Mouse (Mus musculus) embryo, embryonic 9.5 days (tissue): Measurements from ENCODE around the gene Slc24a2.
A peak's percentile ranks its signal among the peaks of the same experiment; 100 is the strongest.

Experiments used
- DNase-seq: peaks from one replicate; pipeline ENCODE4 v3.0.0-alpha.2; 2017; ENCODE audit errors: extremely low spot score

Slc24a2 gene

DNA sequence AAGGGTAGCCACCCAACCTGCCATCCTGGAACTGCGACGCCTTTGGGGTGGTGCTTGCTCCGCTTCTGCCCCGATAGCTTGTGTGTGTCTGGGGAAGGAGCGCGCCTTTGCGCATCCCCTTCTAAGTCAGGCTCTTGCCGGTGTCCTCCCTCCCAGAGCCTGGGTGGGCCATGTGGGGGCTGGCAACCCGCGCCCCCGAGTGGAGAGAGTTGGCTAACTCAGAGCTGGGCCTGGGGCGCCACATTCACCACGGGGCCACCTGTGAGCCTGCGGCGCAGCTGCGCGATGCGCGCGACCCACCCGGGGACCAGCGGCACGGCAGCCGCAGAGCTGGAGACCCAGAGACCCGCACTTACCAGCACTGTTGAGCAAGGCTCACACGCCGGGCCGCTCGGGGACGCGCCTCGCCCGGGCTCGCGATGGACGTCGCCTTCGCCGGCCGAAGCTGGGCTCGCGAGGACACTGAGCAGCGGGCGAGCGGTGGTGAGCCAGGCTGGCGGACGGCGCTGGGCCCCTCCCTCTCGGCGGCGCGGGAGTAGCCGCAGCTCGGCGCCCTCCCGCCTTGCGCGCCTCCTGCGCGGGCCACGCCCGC is at the start of gene Slc24a2:
Gene Slc24a2 (minus strand): TSS at position 518 of the 592 bp plus-strand sequence.
- DNase-seq = peak; percentile 81

DNA sequence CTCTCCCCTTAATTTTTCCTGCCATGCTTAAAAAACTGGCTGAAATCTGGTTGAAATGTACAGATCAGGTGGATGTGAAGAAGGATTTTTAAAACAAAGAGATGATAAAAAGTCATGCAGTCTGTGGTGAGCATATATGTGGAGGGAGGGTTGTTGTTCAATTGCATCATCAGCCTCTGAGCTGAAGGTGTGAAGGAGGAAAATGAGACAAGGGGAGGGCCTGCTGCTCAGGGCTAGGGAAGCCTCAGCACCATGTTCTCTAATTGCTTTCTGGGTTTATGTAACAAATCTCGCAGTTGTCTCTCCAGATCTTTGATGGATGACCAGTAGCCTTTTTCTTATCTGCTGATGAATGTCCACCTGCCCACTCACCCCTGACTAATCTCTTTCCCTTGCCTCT is 44.5 kb upstream of the Slc24a2 start:
- DNase-seq = no peak

DNA sequence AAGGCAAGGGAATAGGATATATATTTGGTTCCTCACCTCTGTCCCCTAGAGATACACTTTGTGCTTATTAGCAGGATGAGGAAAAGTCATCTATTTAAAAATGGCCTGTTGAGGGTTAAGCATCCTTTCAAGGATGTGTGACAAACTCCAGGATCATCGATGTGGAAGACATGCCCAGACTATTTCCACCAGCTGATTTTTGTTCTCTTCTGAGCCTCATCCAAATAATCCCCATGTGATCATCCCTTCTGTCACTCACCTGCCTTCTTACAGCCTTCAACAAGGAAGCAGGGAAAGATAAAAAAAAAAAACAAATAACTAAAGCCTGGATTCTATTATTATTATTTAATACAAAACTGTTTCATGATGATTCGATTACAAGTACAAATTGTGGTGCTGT is 44.0 kb upstream of the Slc24a2 start:
- DNase-seq = no peak

DNA sequence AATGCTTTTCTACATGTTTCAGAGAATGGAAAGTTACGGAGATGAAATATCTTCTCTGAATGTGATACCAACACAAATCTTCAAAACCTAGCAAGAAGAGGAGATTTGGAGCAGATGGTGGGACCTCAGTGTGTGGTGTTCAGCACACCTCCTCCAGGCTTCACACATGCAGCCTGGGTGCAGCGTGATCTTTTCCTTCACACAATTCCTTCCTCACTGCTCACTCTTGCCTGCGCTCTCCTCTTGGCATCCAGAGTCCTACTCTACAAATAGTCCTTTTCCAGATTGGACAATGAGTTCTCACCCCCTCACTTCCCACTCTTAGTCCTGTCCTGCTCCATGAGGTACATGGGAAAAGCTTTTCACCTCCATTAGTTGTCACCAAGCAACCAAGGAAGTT is 43.2 kb upstream of the Slc24a2 start:
- no peak for DNase-seq

DNA sequence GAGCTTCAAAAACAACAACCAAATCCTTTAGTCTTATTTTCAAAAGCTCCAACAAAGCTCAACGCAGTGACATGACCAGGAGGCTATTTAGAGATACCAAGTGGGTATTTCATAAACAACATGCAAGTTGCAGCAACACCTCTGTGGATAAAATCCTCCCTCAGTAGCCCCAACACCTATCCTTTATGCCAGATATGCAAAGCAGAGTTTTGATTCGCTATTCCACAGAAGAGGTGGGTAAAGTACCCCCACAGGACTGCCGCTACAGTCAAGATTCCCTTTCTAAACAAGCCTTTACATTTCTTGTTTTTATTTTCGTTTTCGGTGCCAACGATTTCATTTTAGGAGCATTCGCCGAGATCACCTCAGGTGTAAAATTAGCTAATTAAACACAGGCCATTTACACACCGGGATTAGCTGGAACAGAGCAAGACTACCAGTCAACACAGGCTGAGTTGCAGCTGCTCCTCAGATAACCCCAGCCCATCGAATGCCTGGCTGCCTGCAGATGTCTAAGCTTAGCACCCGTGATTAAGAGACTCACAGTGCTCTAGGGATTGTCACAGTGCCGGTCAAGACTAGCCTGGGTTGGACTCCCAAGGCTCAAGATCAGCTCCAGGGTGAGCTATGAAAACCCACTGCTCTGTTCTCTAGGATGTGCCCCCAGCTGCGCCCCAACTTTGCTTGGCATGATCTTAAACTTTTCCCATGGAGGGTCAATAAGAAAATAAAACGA is 885 bp downstream of the Slc24a2 start:
- peak; percentile 3 for DNase-seq

DNA sequence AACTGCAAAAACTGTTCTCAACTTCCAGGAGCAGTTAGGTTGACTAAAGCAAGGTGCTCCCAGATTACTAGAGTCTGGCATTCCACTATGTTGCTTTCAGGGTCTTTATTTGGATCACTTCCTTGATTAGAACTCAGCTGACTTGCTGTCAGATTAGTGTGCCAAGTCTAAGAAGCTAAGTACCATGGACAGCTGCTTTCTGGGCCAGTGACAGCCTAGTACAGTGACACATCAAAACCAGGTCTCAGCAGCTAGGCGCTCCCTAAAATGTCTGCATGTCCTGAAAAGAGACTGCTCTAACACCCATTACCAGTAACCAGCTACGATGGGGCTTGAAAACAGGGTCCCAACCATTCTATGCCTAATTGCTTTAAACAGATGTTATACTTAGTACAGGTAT is 8.7 kb downstream of the Slc24a2 start:
- peak; percentile 24 for DNase-seq

DNA sequence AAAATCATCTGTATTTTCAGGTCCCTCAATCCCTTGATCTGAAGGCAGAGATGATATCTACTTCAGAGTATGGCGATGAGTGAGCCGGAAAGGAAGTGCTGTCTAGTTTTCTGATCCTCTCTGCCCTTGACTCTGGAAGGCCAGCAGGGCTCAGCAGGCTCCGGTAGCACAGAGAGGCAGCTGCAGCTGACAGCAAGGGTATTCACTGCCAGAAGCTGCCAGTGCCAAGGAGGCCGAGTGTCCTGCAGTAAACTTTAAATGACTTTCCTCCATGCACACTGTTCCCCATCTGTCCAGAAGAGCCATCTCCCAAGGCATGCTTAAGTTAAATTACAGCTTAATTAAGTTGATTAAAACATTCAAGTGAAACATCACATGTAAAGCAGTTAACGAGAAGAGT is 12.1 kb downstream of the Slc24a2 start:
- no peak for DNase-seq

DNA sequence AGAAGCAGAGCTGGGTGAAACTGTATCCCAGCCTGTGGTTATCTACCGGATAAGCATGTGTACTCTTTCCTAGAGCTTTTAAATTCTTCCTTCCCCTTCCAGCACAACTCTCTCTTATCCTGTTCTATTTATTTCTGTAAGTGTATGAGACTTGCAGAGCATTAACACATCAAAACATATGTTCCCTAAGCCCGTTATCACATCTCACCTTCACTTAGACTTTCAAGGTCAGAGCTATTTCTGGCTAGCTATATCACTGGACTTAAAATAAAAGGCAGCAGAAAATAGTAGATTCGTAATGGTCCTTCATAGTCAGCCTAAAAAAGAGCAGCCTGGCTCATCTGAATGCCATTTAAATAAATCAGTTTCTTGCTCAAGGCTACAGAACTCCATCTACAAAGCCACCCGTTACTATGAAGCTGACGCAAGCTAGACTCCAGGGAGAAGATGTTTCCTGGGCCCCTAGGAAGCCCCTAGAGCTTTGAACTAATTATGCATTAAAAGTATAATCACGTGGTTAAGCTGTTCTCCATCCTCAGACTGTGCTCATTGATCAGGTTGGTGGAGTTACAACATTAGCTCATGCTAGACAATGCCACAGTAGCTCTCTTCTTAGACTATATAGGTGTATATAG is 18.8 kb downstream of the Slc24a2 start:
- no peak for DNase-seq

DNA sequence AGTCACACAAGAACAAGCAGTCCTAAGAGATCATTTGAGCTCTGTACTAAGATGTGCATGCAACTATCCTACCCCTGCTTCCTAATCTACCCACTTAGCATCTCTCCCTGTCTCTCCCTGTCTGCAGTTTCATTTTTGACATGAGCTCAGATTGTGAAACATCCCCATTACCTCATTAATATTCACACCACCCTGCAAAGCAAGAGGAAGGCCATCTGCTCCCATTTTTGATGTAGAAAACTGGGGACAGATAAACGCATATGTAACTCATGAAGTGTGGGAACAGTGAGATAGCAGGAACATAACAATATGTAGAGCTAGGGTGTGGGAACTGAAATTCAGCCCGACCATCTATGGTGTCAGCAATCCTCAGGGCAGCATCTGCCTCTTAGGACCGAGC is 19.7 kb downstream of the Slc24a2 start:
- no peak for DNase-seq

DNA sequence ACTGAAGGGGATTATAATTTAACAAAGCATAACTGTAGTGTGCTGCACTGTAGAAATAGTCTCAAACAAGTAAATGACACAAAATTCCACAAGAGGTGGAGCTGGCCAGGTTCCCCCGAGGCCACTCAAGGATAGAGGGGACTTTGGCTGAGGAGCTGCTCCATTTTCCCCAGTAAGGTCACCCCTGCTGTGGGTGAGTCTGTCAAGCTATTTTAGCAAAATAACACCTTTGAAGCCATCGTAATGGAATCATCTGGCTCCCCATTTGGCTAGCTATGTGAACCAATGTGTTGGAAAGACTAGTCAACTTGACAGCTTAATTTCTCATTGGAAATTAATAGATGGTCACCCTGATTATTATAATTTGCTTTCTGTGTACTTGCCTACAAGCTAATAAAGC is 28.2 kb downstream of the Slc24a2 start:
- no peak for DNase-seq

DNA sequence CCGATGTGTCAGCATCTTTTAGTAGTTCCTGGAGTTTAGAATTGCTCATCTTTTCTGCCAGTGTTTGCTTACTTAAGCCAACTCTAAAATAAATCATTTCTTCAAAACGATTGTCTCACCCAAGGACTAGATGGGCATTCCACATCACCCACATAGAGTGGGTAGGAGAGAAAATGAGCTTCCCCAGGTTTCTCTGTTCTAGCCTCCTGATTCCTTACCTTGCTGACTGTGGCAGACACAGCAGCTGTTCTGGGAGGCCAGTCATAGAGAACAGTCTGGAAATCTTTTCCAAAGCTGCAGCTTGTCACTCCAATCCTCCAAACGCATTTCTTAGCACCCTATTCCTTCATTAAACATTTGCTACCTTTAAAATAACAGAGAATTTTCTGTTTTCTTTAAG is 29.0 kb downstream of the Slc24a2 start:
- DNase-seq = no peak

DNA sequence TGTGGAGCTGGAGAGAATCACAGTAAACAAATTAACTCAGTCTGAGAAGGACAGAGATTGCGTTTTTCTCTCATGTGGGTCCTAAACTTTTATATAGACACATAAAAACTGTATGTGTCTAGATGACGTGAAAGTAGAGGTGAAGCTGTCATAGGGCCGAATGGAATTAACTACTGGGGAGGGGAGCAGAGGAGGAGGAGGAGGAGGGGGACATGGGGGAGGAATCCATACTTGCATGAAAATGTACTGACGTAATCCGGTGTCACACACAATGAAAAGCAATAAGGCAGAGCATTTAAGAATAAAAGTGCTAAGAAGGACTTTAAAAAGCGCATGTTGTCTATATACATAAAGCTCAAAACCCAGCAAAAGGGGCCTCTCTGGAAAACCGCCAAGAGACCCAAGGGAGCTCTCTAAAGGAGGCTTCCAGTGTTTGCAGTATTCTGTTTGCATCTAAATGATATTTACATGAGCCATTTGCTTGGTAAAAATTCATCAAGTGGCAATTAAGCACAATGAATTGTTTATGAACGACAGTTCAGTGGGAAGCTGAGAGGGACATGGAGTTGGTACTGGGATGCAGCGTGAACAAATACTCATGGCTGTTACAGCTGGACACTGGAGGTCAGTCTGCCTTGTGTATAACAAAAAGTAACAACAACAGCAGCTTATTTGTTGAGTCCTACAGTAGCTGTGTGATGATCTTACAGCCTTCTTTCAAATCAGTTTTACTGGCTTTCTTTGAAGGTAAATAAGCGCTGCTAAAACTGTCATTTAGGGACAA is 45.9 kb downstream of the Slc24a2 start:
- no peak for DNase-seq

DNA sequence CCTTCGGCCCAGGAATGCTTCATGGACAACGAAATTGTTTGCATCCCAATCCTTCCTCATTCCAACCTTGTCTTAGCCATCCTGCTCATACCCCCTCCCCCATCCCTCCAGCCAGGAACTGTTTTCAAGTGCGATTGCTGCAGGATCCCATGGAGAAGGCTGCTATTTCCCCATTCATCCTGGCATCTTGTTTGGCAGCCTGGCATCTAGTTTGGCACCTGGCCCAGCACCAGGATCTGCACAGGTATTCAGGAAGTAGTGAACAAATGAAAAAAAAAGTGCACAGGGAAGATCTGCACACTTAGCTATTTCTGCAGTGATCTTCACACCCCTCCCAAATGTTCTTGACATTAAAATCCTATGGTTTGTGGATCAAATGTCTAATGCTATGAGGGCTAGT is 53.2 kb downstream of the Slc24a2 start:
- no peak for DNase-seq

DNA sequence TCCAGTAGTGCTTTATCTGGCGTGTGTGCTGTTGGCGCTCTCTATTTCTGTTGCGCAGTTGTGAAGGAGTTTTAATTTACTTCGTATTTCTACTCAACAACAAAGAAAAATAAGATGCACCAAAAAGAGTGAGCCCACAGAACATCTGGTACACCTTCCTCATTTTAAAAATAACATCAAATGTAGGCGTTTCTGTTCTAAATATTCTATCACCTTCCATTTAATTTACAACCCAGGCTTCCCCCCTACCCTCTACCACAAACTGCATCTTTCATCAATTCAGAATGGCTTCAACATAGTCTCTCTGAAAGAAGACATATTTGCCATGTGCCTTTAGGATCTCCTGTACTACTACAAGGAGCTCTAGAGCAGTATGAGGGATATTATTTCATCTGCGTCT is 66.3 kb downstream of the Slc24a2 start:
- no peak for DNase-seq

DNA sequence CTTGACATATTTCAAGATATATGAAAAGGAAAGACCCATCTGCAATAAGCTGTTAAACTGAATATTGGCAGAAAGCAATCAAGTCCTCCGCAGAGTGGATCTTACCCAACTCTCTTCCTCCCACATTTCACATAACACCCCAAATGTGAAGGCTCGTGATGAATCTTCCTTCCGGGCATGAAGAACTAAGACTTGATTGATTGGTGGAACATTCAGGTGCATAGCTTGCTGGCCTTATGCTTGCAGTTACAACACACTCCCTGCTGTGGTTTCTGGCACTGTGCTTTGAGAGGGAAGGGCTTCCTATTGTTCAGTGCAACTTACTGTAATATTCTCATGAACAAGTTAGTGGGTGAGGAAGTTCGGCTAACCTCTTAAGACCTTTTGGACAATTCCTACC is 72.2 kb downstream of the Slc24a2 start:
- no peak for DNase-seq

DNA sequence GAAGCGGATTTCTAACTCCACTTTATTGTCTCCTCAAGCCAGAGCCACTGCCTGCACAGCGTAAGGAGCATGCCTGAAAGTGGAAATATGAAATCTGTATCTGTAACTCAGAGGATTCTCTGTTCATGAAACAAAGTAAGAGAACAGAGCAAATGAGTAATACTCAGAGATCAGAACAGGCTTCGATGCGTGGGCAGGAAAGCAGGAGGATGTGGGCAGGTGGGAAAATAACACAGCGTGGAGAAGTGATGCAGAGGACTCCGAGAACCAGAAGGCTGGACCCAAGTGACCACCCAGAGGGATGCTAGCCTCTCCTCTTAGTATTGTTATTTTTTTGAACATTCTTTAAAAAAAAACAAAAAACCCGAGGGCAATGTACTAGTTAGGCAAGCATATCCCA is 78.3 kb downstream of the Slc24a2 start:
- no peak for DNase-seq

DNA sequence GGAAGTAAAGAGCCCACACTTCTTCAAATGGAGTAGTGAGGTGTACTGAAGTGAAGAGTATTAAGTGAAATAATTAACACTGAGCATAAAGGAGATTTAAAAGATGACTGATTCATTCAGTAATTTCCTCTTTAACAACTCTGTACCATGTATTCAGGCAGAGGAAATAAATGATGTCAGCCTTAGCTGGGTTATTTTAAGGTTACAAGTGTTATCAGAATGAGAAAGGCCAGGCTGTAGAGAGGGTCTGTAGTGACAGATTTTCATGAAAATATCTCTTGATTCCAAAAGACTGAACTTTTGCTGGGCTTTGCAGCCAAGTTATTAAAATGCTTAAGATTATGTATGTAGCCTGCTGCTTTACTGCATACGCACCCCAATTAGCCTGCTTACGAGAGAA is 80.7 kb downstream of the Slc24a2 start:
- no peak for DNase-seq

DNA sequence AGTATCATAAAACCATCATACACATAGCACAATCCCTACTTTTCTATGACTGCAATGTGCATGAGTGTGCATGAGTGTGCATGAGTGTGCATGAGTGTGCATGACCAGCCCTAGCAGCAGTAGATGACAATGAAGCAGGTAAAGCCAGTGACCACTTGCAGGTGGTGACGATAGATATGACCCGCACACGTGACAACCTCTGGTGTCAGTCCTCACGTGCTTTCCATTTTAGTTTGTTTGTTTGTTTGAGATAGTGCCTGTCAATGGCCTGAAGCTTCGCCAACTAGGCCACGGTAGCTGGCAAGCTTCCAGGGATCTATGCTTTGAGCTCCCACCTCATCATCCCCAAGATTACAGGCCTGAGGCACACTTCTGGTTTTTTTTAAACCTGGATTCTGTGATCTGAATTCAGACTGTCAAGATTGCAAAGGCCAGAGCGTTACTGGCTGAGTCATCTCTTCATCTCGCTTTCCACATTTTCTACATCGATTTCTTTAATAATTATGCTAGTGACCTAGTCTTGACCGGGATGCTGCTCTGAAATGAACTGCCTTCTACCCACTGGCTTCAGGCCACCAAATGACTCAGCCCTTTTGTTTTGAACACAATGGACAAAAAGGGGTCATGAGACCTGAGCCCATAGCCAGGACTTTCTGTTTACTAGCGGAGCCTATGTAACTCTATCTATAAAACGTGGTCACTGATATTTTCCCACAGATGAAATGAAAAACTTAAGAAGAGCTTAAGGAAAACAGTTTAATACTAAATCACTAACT is 88.5 kb downstream of the Slc24a2 start:
- no peak for DNase-seq

DNA sequence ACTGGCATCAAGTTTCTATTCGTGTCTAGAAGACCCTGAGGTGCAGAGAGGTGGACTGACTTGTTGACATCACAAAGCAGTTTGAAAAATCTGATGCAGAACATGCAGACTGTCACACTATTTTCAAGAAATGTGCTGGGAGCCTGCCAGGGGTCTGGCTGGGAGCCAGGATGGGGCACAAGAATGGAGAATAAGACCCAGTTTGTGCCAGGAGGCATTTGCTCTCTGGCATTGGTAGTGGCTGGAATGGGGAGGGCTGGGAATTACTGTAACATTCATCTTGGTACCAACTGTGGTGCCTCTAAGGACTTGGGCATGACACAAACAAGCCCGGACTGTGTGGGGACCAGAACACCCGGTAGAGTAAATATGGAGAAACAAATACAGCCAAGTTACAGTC is 89.4 kb downstream of the Slc24a2 start:
- DNase-seq = no peak

DNA sequence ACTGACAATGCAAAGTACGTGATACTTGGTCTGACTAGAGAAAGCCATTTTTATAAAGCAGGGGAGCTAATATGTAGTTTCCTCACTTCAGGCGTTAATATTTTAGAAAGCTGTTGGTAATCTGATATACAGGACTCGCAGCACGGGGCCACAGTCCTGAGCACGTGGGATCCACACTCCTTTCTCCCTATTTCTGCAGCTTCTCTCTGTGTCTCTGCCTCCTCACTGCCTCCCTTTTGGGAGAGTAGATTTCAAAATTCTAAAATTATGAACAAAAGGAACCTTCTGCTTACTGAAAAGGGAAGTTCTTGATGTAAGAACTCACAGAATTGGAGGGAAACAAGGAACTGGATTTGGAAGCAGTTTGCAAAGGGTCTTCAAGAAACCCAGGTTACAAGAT is 97.8 kb downstream of the Slc24a2 start:
- no peak for DNase-seq

DNA sequence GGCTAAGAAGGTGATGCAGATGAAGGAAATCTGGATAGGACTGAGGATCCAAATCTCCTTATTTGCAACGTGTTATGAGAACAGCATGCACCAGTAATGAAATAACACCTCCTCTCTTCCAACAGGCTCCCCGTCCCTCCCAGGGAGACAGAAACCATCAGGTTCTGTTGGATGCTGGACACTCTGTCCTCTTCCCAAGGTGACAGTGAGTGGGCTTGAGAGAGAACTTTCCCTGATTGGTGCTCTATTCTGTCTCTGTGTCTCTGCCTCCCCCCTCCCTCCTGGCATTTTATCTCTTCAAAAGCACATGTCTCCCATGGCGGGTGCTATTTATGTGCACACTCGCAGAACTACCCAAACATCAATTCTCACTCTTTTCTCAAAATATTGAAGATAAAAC is 103.5 kb downstream of the Slc24a2 start:
- DNase-seq = no peak

DNA sequence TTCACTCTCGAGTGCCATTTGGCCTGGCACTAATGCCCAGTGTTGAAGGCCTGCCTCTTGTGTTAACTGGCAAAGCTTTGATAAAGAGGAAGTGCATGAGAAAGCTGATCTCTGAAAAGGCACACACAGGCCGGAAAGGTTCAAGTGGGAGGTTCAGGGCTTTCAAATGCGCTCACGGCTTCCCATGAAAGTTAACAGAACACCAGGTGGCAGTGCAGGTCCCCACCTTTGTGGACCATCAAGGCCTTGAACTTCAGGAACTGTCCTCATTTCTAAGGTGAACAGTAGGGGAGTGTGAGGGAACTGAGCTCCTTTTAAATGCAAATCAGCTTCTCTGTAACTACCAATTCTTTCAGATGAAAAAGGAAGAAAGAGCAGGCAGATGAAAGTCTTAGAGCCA is 110.5 kb downstream of the Slc24a2 start:
- DNase-seq = no peak
